Mouse (Mus musculus): ENCODE measurements at regions not wholly inside any gene's neighbourhood (a gene's known extent, or its start where the extent isn't known, plus 50 kb on each side); places are given as distances from the start of the nearest gene placed in this dataset.

GRCm38 (mm10) chr2:160068772-160069171 is 265.2 kb downstream of the Gm826 start:
- peak; percentile 77 for ATAC-seq (ENCODE audit: poor library complexity, severe bottlenecking)

- no peak for ATAC-seq (ENCODE audit: poor library complexity, severe bottlenecking)
Observed at GRCm38 (mm10) chr2:160067904-160068303, 266.1 kb downstream of the Gm826 start.

GRCm38 (mm10) chr2:160066491-160067303 is 267.3 kb downstream of the Gm826 start:
- ATAC-seq (ENCODE audit: poor library complexity, severe bottlenecking), result no peak

GRCm38 (mm10) chr2:160062148-160062937 is 271.6 kb downstream of the Gm826 start:
- peak; percentile 57 for ATAC-seq (ENCODE audit: poor library complexity, severe bottlenecking)

GRCm38 (mm10) chr2:160060091-160060490 is 273.9 kb downstream of the Gm826 start:
- peak; percentile 68 for ATAC-seq (ENCODE audit: poor library complexity, severe bottlenecking)

GRCm38 (mm10) chr2:160057211-160057610 is 276.8 kb downstream of the Gm826 start:
- no peak for ATAC-seq (ENCODE audit: poor library complexity, severe bottlenecking)

- ATAC-seq (ENCODE audit: poor library complexity, severe bottlenecking), result no peak
Observed at GRCm38 (mm10) chr2:160054411-160054810, 279.6 kb downstream of the Gm826 start.

- no peak for ATAC-seq (ENCODE audit: poor library complexity, severe bottlenecking)
Observed at GRCm38 (mm10) chr2:160048286-160048685, 285.7 kb downstream of the Gm826 start.

GRCm38 (mm10) chr2:160046881-160047543 is 286.9 kb downstream of the Gm826 start:
- ATAC-seq (ENCODE audit: poor library complexity, severe bottlenecking), result no peak

- ATAC-seq (ENCODE audit: poor library complexity, severe bottlenecking), result peak; percentile 89
Observed at GRCm38 (mm10) chr2:160044591-160044990, 289.4 kb downstream of the Gm826 start.

- peak; percentile 28; the same call in 1 of the 2 replicates for ATAC-seq (ENCODE audit: poor library complexity, severe bottlenecking)
Observed at GRCm38 (mm10) chr2:160044184-160044583, 289.8 kb downstream of the Gm826 start.

GRCm38 (mm10) chr2:160029432-160029831 is 304.5 kb downstream of the Gm826 start:
- no peak for ATAC-seq (ENCODE audit: poor library complexity, severe bottlenecking)

GRCm38 (mm10) chr2:160028459-160028858 is 305.5 kb downstream of the Gm826 start:
- no peak for ATAC-seq (ENCODE audit: poor library complexity, severe bottlenecking)

- no peak for ATAC-seq (ENCODE audit: poor library complexity, severe bottlenecking)
Observed at GRCm38 (mm10) chr2:160025911-160026310, 308.1 kb downstream of the Gm826 start.

- no peak for ATAC-seq (ENCODE audit: poor library complexity, severe bottlenecking)
Observed at GRCm38 (mm10) chr2:160021541-160021940, 312.4 kb downstream of the Gm826 start.

GRCm38 (mm10) chr2:160020876-160021275 is 313.1 kb downstream of the Gm826 start:
- ATAC-seq (ENCODE audit: poor library complexity, severe bottlenecking), result no peak

GRCm38 (mm10) chr2:160017020-160017812 is 316.7 kb downstream of the Gm826 start:
- ATAC-seq (ENCODE audit: poor library complexity, severe bottlenecking), result no peak

GRCm38 (mm10) chr2:160011421-160011820 is 322.5 kb downstream of the Gm826 start:
- ATAC-seq (ENCODE audit: poor library complexity, severe bottlenecking), result no peak

- ATAC-seq (ENCODE audit: poor library complexity, severe bottlenecking), result no peak
Observed at GRCm38 (mm10) chr2:160002695-160003094, 331.3 kb downstream of the Gm826 start.

- no peak for ATAC-seq (ENCODE audit: poor library complexity, severe bottlenecking)
Observed at GRCm38 (mm10) chr2:160000449-160000848, 333.5 kb downstream of the Gm826 start.

- no peak for ATAC-seq (ENCODE audit: poor library complexity, severe bottlenecking)
Observed at GRCm38 (mm10) chr2:159997395-159997794, 336.6 kb downstream of the Gm826 start.
